Mouse (Mus musculus) liver, adult (tissue): Measurements from ENCODE around the gene Pard3b.

Experiments used
- GATA4 ChIP-seq: IDR thresholded peaks from 2 replicates; pipeline ENCODE4 v1.6.1; 2014; ENCODE audit warnings: mild to moderate bottlenecking, low read length; ENCODE audit not compliant: insufficient replicate concordance

Gene Pard3b

GRCm38 (mm10) chr1:61698462-61699218 is 60.0 kb downstream of the Pard3b start:
- TF ChIP-seq GATA4 = no peak

- no peak for TF ChIP-seq GATA4
Observed at GRCm38 (mm10) chr1:61709812-61710211, 71.2 kb downstream of the Pard3b start.

- TF ChIP-seq GATA4 = no peak
Observed at GRCm38 (mm10) chr1:61711523-61711922, 72.9 kb downstream of the Pard3b start.

GRCm38 (mm10) chr1:61729654-61730053 is 91.0 kb downstream of the Pard3b start:
- TF ChIP-seq GATA4 = no peak

- TF ChIP-seq GATA4 = no peak
Observed at GRCm38 (mm10) chr1:61736550-61736949, 97.9 kb downstream of the Pard3b start.

GRCm38 (mm10) chr1:61742831-61743230 is 104.2 kb downstream of the Pard3b start:
- TF ChIP-seq GATA4 = no peak

- TF ChIP-seq GATA4 = no peak
Observed at GRCm38 (mm10) chr1:61747481-61747880, 108.9 kb downstream of the Pard3b start.

GRCm38 (mm10) chr1:61751008-61751407 is 112.4 kb downstream of the Pard3b start:
- no peak for TF ChIP-seq GATA4

GRCm38 (mm10) chr1:61756771-61757170 is 118.1 kb downstream of the Pard3b start:
- TF ChIP-seq GATA4 = no peak

GRCm38 (mm10) chr1:61771213-61771612 is 132.6 kb downstream of the Pard3b start:
- TF ChIP-seq GATA4 = no peak

GRCm38 (mm10) chr1:61778731-61779130 is 140.1 kb downstream of the Pard3b start:
- TF ChIP-seq GATA4 = no peak

GRCm38 (mm10) chr1:61779906-61780305 is 141.3 kb downstream of the Pard3b start:
- no peak for TF ChIP-seq GATA4

- TF ChIP-seq GATA4 = no peak
Observed at GRCm38 (mm10) chr1:61796296-61796695, 157.7 kb downstream of the Pard3b start.

- TF ChIP-seq GATA4 = no peak
Observed at GRCm38 (mm10) chr1:61820213-61820612, 181.6 kb downstream of the Pard3b start.

GRCm38 (mm10) chr1:61825560-61826191 is 187.1 kb downstream of the Pard3b start:
- no peak for TF ChIP-seq GATA4

GRCm38 (mm10) chr1:61837006-61837544 is 198.5 kb downstream of the Pard3b start:
- no peak for TF ChIP-seq GATA4
